Mouse (Mus musculus): ENCODE results near the gene Dach1.

Gene Dach1

DNA sequence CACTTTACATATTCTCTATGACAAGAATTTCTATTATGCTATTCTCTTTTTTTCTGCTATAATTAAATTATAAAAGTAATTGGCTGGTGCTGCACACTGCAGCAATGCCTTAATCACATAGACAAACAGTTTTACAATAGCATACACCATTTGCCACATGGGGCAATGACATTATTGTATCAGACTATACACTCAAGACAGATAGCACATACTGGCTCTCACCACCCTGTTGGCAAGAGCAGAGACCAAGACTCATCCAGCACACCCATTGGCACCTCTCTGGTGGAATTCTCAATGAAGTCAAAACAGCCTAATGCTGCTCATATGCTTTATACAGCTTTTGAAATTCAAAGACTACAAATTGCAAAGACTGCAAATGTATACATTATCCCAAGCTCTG is 63.4 kb downstream of the Dach1 start:
- no peak for DNase-seq

DNA sequence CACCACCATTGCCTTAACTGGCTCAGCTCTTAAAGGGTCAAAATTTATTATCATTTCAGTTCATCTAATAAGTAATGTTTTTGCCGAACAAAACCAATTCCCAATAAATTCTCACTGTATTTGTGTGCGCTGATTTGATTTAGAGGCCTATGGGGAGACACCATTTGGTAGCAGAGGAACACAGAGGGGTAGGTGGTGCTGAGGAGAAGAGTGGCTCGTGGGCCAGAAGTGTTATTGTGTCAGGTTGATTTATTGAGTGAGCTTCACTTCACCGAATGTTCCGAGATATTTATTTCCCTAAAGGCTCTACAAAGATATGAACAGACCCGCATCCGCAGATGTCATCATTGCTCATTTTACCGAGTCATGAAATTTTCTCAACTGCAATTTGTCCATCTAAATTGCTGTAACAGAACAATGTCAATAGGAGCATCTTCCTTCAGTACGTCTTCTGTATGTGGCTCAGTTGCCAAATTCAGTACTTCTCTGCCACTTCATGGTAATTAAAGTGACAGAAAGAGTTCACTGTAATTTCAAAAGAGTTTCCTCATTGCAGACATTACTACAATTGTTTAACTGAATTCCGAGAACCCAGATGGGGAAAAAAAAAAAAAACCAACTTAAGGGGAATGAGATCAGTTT is 65.1 kb downstream of the Dach1 start:
- DNase-seq = no peak

- no peak for DNase-seq
Observed at GRCm38 (mm10) chr14:98095229-98095628, 74.3 kb downstream of the Dach1 start.

DNA sequence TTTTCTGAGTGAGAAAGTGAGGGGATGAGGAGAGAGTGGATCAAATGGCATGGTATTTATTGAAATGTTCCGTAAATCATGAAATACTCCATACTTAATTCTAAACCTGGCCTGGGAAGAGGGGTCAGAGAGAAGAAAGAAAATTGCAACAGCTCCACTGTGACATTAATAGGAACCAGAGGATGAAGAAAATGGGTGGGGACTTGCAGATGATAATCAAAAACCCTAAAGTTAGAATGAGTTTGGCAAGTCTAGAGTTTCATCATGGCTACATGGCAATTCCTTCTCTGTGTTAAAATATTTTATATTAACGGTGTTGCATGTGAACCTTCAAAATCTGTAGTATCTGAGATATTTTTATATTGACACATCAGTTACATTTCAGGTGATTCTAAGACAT is 80.3 kb downstream of the Dach1 start:
- DNase-seq = no peak

DNA sequence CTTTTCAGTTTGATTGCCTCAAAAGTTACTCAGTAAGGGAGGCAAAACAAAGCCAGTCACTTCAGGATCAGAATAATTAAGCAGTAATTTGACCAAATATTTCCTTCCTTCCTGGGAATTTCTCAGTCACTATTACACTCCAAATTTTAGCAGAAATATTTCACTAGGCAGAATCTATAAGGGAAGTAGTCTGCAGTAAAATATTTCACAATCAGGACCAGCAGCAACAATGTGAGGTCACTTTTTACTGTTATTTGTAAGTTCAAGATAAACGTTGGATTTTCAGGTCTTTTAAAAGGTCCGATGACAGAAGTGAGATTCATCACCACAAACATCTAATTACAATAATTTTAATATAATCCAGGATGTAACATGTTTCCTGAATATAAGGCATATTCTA is 82.2 kb downstream of the Dach1 start:
- no peak for DNase-seq

DNA sequence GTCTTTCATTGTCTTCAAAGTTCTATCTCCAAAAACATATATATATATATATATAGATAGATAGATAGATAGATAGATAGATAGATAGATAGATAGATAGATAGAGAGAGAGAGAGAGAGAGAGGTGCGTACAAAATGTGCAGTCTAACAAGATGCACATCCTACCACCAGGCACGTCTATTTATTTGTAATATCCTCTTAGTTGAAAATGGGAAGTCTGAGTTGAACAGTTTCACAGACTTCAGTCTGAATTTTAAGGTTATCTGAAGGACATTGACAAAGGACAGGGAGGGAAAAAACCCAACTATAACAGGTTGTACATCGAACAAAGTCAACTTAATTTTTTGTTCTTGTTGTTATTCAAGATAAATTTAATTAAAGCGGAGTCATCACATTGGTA is 82.8 kb downstream of the Dach1 start:
- DNase-seq = no peak

- no peak for DNase-seq
Observed at GRCm38 (mm10) chr14:98085141-98085540, 84.4 kb downstream of the Dach1 start.

GRCm38 (mm10) chr14:98084720-98085119 is 84.8 kb downstream of the Dach1 start:
- DNase-seq = no peak

DNA sequence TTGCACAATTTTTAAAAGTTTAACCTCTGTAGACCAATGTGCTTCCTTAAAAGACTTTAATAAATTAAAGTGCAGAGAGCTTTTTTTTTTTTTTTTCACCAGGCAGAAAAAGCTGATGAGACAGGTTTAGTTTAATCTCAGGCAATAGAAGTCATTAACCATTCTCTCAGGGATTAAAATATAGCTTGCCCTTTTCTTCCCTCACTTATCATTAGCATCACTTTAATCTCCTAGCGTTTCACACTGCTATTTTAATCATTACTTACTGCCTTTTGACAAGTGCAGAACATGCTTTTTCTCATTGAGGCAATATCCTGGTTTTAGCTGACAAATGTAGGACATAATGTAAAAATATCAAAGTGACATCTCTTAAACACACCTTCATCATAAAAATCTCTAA is 86.1 kb downstream of the Dach1 start:
- DNase-seq = no peak

DNA sequence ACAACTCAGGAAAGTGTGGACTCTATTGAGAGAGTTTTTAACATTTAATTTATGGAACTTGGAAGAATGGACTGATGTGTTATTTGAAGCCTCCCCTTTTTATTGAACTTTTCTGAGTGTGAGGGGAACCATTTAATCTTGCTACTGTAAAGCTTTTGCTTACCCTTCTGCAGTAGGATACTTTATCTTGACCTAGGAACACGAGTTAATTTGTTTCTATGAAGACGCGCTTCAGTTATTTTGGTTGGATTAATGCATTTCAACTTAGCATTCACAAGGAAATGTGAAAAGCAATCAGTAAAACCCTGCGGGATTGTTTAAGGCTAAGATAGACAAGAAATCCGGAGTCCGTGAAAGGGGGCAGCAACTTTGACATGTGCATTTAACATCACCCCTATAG is 89.6 kb downstream of the Dach1 start:
- no peak for DNase-seq

GRCm38 (mm10) chr14:98077996-98078395 is 91.6 kb downstream of the Dach1 start:
- DNase-seq = no peak

- no peak for DNase-seq
Observed at GRCm38 (mm10) chr14:98073421-98074080, 96.0 kb downstream of the Dach1 start.

DNA sequence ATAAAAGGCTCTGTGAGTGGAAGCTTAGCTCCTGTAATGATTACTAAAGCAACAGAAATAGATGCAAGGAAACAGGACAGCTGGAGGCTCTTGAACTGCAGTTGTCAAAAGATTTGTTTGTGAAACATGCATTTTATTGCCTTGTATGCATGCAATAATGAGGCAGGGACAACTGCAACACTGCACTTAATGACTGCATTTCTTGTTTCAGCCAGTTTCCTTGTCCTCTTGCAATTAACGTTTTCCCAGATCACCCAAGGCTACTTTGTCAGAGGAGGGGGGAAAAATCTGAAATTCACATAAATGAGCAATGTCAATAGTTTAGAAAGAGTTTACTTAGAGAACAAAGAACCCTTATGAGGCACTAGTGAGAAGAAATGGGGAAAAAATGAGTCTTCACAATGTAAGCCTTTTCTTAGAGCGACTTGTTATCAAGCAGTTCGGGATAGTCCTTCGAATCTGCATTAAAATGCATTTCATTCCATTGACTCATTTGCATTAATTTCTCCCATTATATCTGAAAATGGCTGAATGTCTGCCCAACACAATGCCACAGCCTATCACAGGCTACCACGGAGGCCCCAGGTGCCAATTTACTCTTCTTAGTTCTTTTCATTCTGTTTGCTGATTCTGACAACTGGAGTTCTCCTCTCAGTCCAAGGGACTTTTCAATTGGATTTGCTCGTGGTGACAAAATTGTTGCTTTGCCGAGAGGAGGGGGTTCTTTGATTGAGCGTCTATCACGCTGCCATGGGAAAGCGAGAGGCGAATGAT is 96.7 kb downstream of the Dach1 start:
- DNase-seq = no peak

DNA sequence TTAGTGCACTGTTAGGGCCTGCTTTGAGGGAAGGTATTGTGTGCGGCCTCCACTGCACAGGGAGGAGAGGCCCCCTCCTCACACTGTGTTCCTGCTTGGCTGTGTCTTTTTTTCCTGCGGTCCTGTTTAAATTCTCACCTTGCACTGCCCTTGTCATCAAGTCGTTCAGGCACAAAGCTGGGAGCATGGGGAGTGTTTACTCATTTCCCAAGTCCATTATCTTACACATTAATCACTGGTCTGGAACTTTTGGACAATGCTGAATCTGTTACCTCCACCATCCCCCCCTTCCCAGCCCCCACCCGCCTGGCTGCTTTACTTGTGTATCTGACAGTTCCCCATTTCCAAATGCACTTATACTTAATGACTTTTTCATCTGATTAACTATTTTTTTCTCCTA is 97.7 kb downstream of the Dach1 start:
- no peak for DNase-seq

GRCm38 (mm10) chr14:98067273-98067905 is 102.2 kb downstream of the Dach1 start:
- DNase-seq = no peak

DNA sequence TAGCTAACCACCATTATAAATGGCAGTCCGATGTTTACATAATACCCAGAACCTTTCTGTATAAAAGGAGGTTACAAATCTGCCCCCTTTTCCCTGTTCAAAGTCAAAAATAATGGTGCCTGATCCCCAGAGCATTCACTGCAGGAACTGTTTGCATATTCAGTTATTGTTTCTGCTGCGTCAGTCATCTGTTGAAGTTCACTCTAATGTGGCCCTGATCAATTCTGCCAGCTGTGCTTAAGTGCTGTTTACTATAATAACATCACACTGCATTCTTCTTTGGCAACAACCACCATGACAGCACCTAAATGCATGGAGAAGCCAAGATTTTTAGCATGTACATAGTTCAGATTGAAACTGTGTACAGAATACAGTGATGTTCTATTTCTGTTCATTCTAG is 105.4 kb downstream of the Dach1 start:
- DNase-seq = no peak

- no peak for DNase-seq
Observed at GRCm38 (mm10) chr14:98049329-98049728, 120.2 kb downstream of the Dach1 start.

- DNase-seq = no peak
Observed at GRCm38 (mm10) chr14:98048403-98048802, 121.2 kb downstream of the Dach1 start.

DNA sequence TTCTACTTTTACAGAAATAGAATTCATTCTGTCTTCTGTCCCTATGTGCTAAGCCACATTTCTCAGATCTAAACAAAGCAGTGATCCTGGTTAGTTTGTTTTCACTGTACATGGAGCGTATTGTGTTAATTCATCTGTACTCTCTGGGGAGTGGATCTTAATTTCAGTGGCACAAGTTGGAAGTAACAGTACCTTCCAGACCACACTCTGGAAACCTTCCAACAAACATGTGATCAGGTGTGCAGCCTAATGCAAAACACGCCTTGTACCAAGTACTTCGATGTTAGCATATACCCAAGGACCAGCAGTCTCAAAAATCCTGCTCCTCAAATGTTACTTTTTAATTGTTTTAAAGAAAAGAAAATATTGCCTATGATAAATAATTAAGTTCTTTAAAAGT is 121.9 kb downstream of the Dach1 start:
- DNase-seq = no peak

- DNase-seq = no peak
Observed at GRCm38 (mm10) chr14:98046960-98047359, 122.6 kb downstream of the Dach1 start.

DNA sequence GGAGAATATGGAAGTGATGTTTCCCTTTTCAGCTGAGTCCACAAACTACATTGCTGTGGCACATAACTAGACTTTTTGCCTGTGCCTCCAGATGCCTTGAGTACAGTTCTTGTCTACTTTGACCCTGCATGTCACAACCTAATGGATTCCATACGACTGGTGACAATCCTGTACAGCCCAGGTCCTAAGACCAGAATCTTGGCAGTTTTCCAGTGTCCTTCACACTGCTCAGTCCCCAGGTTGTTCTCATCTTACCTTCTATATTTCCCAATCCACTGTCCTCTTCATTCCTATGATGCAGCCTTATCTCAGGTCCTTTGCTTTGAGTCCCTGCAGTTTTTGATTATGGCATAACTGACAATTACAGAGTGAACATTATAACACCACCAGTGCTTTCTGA is 131.0 kb downstream of the Dach1 start:
- no peak for DNase-seq

DNA sequence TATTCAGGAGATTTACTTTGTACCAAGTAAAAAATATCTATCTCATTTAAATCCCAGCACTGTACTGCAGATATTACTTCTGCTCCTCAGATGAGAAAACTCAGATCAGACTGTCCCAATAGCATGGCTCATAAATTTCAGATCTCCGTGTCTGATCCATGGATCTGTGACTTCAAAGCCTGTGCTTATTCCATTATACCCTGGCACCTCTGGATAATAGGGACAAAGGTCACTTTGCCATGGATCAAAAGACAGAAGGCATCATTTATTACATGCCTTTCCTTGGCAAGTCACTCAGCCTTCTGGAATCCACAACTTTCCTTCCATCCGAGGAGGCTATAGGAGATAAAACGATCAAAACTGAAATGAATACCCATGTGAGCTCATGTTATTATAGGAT is 132.4 kb downstream of the Dach1 start:
- no peak for DNase-seq

DNA sequence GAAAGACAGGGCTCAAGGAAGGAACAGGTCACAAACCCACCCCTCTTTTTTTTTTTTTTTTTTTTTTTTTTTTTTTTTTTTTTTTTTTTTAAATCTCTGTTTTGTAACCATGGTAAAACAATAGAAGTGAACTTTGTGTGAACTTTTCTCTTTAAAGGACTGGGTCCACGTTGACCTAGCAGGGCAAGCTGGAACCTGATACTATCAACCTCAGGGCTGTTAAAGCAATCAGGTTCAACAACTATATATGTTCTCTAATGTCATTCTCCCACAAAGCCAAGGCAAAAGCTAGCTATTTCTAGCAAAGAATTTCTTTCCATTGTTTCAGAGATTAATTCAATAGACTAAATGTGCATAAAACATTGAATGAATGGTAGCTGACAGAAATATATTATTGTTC is 134.3 kb downstream of the Dach1 start:
- no peak for DNase-seq

DNA sequence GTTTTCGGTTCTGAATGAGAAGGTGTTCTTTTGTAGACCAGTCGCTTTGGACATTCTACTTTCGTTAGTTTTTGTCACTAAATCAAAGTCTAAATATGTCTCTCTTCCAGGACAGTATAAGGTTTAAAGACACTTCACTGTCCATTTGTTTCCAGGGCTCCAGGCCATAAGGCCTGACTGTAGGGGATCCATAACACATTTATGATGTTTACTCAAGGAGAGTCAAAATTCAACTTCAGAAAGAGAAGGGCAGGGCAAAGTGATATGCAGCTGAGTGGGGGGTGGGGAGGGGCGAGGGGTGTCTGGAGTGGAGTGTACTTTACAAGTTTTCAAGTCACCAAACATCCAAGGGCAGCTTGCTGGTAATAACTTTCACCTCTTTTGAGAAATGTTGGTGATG is 146.0 kb downstream of the Dach1 start:
- no peak for DNase-seq

Data from cerebellum, adult 9-11 months (tissue).